Mouse (Mus musculus) adrenal gland, postnatal 0 days (tissue): ENCODE data around the gene Fam187a. TPM values are rescaled to one million over a fixed set of nuclear protein-coding genes. Genes with fewer than 3 reads are reported as not detected.

ENCODE experiments used
- polyA plus RNA-seq: library from polyadenylated mRNA; unstranded; fragments of >200 nt; fragmentation: Nextera tagmentation; extraction: Ambion mirVana; gene quantifications from 2 replicates; pipeline ENCODE4 v1.2.1, GENCODE M21; 2015

Gene Fam187a
- not detected in 2 replicates for polyA plus RNA-seq

GRCm38 (mm10) chr11:102884616-102885219 lies at the start of gene Fam187a:
Gene Fam187a, plus strand, starts transcription at chr11:102885169.

GRCm38 (mm10) chr11:102835549-102835948 lies 49.4 kb upstream of the Fam187a start, which contains the start of gene Higd1b:
Gene Higd1b, plus strand, starts transcription at chr11:102835849.

DNA sequence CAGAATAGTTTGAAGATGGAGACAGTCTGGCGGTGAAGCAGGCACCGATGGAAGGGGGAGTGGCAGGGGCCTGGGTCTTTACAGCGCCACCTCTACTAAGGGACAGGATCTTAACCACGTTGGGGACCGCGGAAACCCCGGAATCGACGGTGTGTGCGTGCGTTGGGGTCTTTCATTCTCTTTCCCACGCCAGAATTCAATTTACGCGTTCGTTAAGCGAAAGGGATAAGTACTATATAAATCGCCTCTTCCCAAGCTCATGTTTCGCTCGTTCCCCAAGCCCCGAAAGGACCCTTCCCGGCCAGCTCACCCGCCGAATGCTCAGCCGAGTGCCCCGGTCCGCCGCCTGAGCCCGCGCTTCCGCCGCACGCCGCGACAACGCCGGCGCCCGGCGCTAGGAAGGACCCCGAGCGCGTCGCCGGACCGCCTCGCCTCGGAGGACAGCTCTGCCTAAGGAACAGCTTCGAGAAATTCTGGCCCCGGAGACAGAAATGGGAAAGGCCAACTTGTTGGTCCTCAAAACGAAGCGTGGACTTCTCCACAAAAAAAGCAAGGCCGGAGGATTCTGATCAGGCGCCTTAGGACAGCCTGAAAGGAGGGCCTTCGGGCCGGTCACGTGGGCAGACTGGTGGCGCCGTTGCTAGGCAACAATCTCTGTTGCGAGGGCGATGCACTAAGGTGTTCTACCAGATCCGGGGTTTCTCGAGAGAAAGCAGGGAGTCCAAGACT lies 4.2 kb upstream of the Fam187a start, which contains the start of the genes Eftud2 and Ccdc103:
Eftud2 (minus strand) TSS at position 401 of the 729 bp plus-strand sequence.
Ccdc103 (plus strand) TSS at position 620 of the 729 bp plus-strand sequence.

DNA sequence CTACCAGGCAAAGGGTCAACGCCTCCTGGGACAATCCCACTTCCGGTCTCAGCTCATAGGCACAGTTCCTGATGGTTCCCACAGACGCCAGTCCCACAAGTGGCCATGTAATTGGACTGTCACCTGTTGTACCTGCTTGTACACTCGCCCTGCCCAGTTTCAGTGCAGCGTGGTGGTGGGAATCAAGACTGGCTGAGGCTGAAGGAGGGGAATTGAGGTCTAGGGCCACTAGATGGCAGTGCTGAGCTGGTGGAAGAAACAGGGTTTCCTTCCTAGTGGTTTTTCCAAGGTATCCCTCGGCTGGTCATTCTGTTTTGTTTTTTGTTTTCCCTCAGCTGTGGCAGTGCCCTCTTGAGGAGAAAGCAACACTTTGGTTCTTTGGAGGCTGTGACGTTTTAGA lies 15.8 kb downstream of the Fam187a start, which contains the start of gene Gfap:
Gfap (minus strand) TSS at position 150 of the 400 bp plus-strand sequence.

DNA sequence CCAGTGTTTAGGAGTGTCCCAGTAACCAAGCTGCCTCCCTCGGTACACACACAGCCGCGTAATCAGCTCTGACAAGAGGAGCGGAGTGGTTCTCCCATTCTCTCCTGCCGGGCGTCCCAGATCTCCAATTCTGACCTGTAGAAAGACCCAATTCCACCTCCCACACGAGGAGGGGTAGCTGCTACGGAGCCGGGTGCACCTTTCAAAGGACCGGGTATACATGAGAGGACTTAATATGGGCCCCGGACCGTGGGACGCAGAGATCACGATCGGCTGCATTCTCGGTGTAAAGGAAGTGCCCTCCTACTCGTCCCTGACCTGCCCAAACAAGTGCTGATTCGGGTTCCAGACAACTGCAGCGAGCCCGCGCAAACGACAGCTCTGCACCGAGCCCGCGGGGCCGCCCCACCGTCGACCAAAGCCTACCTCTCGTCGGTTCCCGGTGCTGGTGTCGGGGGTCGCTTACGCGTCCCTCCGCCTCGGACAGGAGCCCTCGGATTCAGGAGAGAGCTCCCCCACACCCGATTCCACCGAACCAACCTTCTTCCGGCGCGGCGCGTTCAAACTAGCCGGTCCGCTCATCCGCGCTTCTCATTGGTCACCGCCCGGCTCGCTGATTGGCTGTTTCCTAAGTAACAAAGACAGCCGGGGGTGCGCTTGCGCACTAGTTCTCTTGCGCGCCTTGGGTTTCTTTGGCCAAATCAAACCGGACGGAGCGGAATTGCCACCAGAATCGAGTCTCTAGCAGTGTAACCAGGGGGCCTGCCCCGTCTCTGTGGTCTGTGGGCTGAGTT lies 39.8 kb downstream of the Fam187a start, which contains the start of gene Kif18b:
Kif18b (minus strand) TSS at position 568 of the 794 bp plus-strand sequence.

Other genes starting within 250 kb of the Fam187a start
- 0.07 and 0.11 TPM in 2 replicates for gene Meioc, start 221.5 kb upstream of the Fam187a start, polyA plus RNA-seq
- 22.5 and 30.7 TPM in 2 replicates for gene Ccdc43, start 187.4 kb upstream of the Fam187a start, polyA plus RNA-seq
- gene Adam11, start 123.7 kb upstream of the Fam187a start, polyA plus RNA-seq, result 2.9 and 3.7 TPM in 2 replicates
- 23.3 and 26.2 TPM in 2 replicates for gene Gjc1, start 65.5 kb upstream of the Fam187a start, polyA plus RNA-seq
- gene Higd1b, start 49.3 kb upstream of the Fam187a start, polyA plus RNA-seq, result 3.6 and 5.2 TPM in 2 replicates
- 58.7 and 76.9 TPM in 2 replicates for gene Eftud2, start 4.2 kb upstream of the Fam187a start, polyA plus RNA-seq
- gene Ccdc103, start 4.0 kb upstream of the Fam187a start, polyA plus RNA-seq, result 1.6 and 1.8 TPM in 2 replicates
- gene Gfap, start 15.7 kb downstream of the Fam187a start, polyA plus RNA-seq, result 0.87 and 0.94 TPM in 2 replicates
- gene Kif18b, start 40.0 kb downstream of the Fam187a start, polyA plus RNA-seq, result 1.4 and 1.5 TPM in 2 replicates
- gene C1ql1, start 61.5 kb downstream of the Fam187a start, polyA plus RNA-seq, result 20.6 and 30.6 TPM in 2 replicates
- gene Nmt1, start 143.0 kb downstream of the Fam187a start, polyA plus RNA-seq, result 40.0 and 56.0 TPM in 2 replicates
- 84.8 and 99.7 TPM in 2 replicates for gene Dcakd, start 143.2 kb downstream of the Fam187a start, polyA plus RNA-seq
- 3.5 and 4.9 TPM in 2 replicates for gene Plcd3, start 216.5 kb downstream of the Fam187a start, polyA plus RNA-seq
- gene Acbd4, start 216.5 kb downstream of the Fam187a start, polyA plus RNA-seq, result 34.4 and 53.2 TPM in 2 replicates
- gene Hexim1, start 231.1 kb downstream of the Fam187a start, polyA plus RNA-seq, result 6.0 and 6.6 TPM in 2 replicates
- 10.0 and 11.4 TPM in 2 replicates for gene Hexim2, start 247.3 kb downstream of the Fam187a start, polyA plus RNA-seq